Comparison of ENCODE assay signal across 27 mouse cellular contexts in genomic region chr8:61322462-61322861, GRCm38 (mm10).
A peak's percentile ranks its signal among the peaks of the same experiment; 100 is the strongest.
DNase-seq lines count a peak whose midpoint lies in the region; ATAC-seq and TF ChIP-seq lines count a peak whose summit lies in the region.
"Had no signal": no experiment of that assay in that cellular context is flagged by ENCODE, and none has a peak within 500 bp of the region (broad histone marks: within the 10 kb centered on the region; RNA-seq: fewer than 3 reads in every experiment).

No protein-coding gene starts in this region.

- H3K36me3 ChIP-seq in midbrain, embryonic 11.5 days (ENCODE audit: control insufficient read depth, insufficient read depth, low read length): no peaks in the 10 kb centered on the region
- no peaks in the 10 kb centered on the region for H3K36me3 ChIP-seq in midbrain, postnatal 0 days (ENCODE audit: insufficient read depth, low read length)
- no peaks in the 10 kb centered on the region for H3K36me3 ChIP-seq in limb, embryonic 10.5 days
- H3K36me3 ChIP-seq: embryonic facial prominence, embryonic 10.5 days; embryonic facial prominence, embryonic 13.5 days; forebrain, embryonic 12.5 days; forebrain, embryonic 15.5 days; heart, embryonic 12.5 days; heart, embryonic 15.5 days had no signal

- ATAC-seq in midbrain, embryonic 11.5 days (ENCODE audit: low FRiP score): no peak
- no peak for ATAC-seq in midbrain, postnatal 0 days (ENCODE audit: low FRiP score)
- ATAC-seq: forebrain, embryonic 15.5 days; hindbrain, postnatal 0 days had no signal

- no peak overlapping the region for H3K4me2 ChIP-seq in midbrain, embryonic 11.5 days
- no peak overlapping the region for H3K4me2 ChIP-seq in midbrain, postnatal 0 days (ENCODE audit: low read depth, low read length, poor library complexity, severe bottlenecking)
- H3K4me2 ChIP-seq: embryonic facial prominence, embryonic 13.5 days; forebrain, embryonic 12.5 days; forebrain, embryonic 15.5 days; heart, embryonic 12.5 days; heart, embryonic 15.5 days; hindbrain, embryonic 14.5 days had no signal

- TF ChIP-seq CTCF in midbrain, postnatal 0 days (IDR thresholded peaks at IDR 0.05): no peak

- DNase-seq in midbrain, embryonic 11.5 days (ENCODE audit: low spot score, missing footprints): peak; percentile 72
- DNase-seq in midbrain, postnatal 0 days (ENCODE audit: low spot score): no peak
- DNase-seq in forelimb bud, embryonic 11.5 days (ENCODE audit: low read depth, low spot score): peak; percentile 21
- DNase-seq in limb, embryonic 10.5 days (ENCODE audit: low spot score): peak; percentile 59
- DNase-seq in adipocyte (ENCODE audit: low spot score): no peak
- no peak for DNase-seq in gastrocnemius, postnatal 4 days (ENCODE audit: low spot score in 2 of 2)
- DNase-seq: adrenal gland, adult 8-10 months; adrenal gland, postnatal 25 days; cerebellum, adult 11-12 months; cerebellum, adult 8-10 months; cerebellum, postnatal 10 days; cerebellum, postnatal 36 days; embryo, embryonic 11 days; gastrocnemius, postnatal 10 days; gastrocnemius, postnatal 36 days; heart, adult 18-20 months; heart, postnatal 10 days; heart, postnatal 4 days had no signal

- H3K4me3 ChIP-seq in midbrain, embryonic 11.5 days (ENCODE audit: low read depth, low read length): no peak overlapping the region
- no peak overlapping the region for H3K4me3 ChIP-seq in midbrain, postnatal 0 days (ENCODE audit: low read depth, low read length)
- H3K4me3 ChIP-seq in limb, embryonic 10.5 days: no peak overlapping the region
- H3K4me3 ChIP-seq: embryonic facial prominence, embryonic 10.5 days; embryonic facial prominence, embryonic 13.5 days; erythroblast, embryonic 14.5 days; forebrain, embryonic 12.5 days; forebrain, embryonic 15.5 days; heart, embryonic 12.5 days; heart, embryonic 15.5 days had no signal

- 83% methylated on average over 8 of the region's 8 CpGs for WGBS in midbrain, embryonic 11.5 days
- 92% methylated on average over 8 of the region's 8 CpGs for WGBS in midbrain, postnatal 0 days
- WGBS in limb, embryonic 10.5 days: 33% methylated on average over 8 of the region's 8 CpGs

- H3K9ac ChIP-seq in midbrain, embryonic 11.5 days (ENCODE audit: low read length): no peak overlapping the region
- H3K9ac ChIP-seq in midbrain, postnatal 0 days (replicated peaks; ENCODE audit: low read length, poor library complexity, severe bottlenecking): no peak overlapping the region
- H3K9ac ChIP-seq: embryonic facial prominence, embryonic 13.5 days; forebrain, embryonic 12.5 days; forebrain, embryonic 15.5 days; heart, embryonic 12.5 days; heart, embryonic 15.5 days; hindbrain, embryonic 14.5 days had no signal

- H3K9me3 ChIP-seq in midbrain, embryonic 11.5 days (ENCODE audit: control insufficient read depth, low read length): no peaks in the 10 kb centered on the region
- H3K9me3 ChIP-seq in midbrain, postnatal 0 days (ENCODE audit: low read length): no peaks in the 10 kb centered on the region
- H3K9me3 ChIP-seq in limb, embryonic 10.5 days (replicated peaks): no peaks in the 10 kb centered on the region
- H3K9me3 ChIP-seq: embryonic facial prominence, embryonic 10.5 days; embryonic facial prominence, embryonic 13.5 days; forebrain, embryonic 12.5 days; forebrain, embryonic 15.5 days; heart, embryonic 12.5 days; heart, embryonic 15.5 days had no signal

- no peaks in the 10 kb centered on the region for H3K27me3 ChIP-seq in midbrain, embryonic 11.5 days (ENCODE audit: control insufficient read depth, insufficient read depth, low read length)
- H3K27me3 ChIP-seq in midbrain, postnatal 0 days (ENCODE audit: insufficient read depth, low read length): no peaks in the 10 kb centered on the region
- no peaks in the 10 kb centered on the region for H3K27me3 ChIP-seq in limb, embryonic 10.5 days (ENCODE audit: low read depth, poor library complexity, severe bottlenecking)
- H3K27me3 ChIP-seq: embryonic facial prominence, embryonic 13.5 days; forebrain, embryonic 12.5 days; forebrain, embryonic 15.5 days; heart, embryonic 12.5 days; heart, embryonic 15.5 days had no signal

- H3K4me1 ChIP-seq in midbrain, embryonic 11.5 days (ENCODE audit: control insufficient read depth, insufficient read depth, low read length): peaks cover 23% of the 10 kb centered on the region
- peaks cover 10% of the 10 kb centered on the region; the same call in 1 of the 2 replicates for H3K4me1 ChIP-seq in midbrain, postnatal 0 days (ENCODE audit: insufficient read depth, low read length)
- H3K4me1 ChIP-seq in limb, embryonic 10.5 days: peaks cover 39% of the 10 kb centered on the region

- H3K27ac ChIP-seq in midbrain, embryonic 11.5 days (ENCODE audit: low read depth, low read length): no peak overlapping the region
- no peak overlapping the region for H3K27ac ChIP-seq in midbrain, postnatal 0 days (ENCODE audit: low read depth, low read length)
- no peak overlapping the region for H3K27ac ChIP-seq in limb, embryonic 10.5 days
- H3K27ac ChIP-seq: embryonic facial prominence, embryonic 10.5 days; embryonic facial prominence, embryonic 13.5 days; forebrain, embryonic 12.5 days; forebrain, embryonic 15.5 days; heart, embryonic 15.5 days; hindbrain, embryonic 14.5 days; hindbrain, postnatal 0 days had no signal

Comparison
In these comparisons a context has a peak if more than half of its experiments do, and no peak if none do; other contexts are left out.
1. DNase-seq: peak in midbrain, embryonic 11.5 days (single experiment), forelimb bud, embryonic 11.5 days (single experiment) and limb, embryonic 10.5 days (single experiment); none in midbrain, postnatal 0 days (single experiment), adipocyte (single experiment) and gastrocnemius, postnatal 4 days (0 of 2).